Mouse (Mus musculus): ENCODE measurements around the gene Sh3gl3.

The Sh3gl3 gene

GRCm38 (mm10) chr7:82287242-82287641, 113.6 kb downstream of the Sh3gl3 start:
- DNase-seq (ENCODE audit: low read depth, low spot score): no peak

GRCm38 (mm10) chr7:82293441-82293840, 119.8 kb downstream of the Sh3gl3 start:
- DNase-seq (ENCODE audit: low read depth, low spot score): no peak

- DNase-seq (ENCODE audit: low read depth, low spot score): no peak
Measured at GRCm38 (mm10) chr7:82294083-82294482, 120.4 kb downstream of the Sh3gl3 start.

- no peak for DNase-seq (ENCODE audit: low read depth, low spot score)
Measured at GRCm38 (mm10) chr7:82294611-82295010, 121.0 kb downstream of the Sh3gl3 start.

GRCm38 (mm10) chr7:82308398-82308797, 134.8 kb downstream of the Sh3gl3 start:
- DNase-seq (ENCODE audit: low read depth, low spot score): no peak

GRCm38 (mm10) chr7:82318515-82318914, 144.9 kb downstream of the Sh3gl3 start:
- DNase-seq (ENCODE audit: low read depth, low spot score): no peak

GRCm38 (mm10) chr7:82326616-82327015, 153.0 kb downstream of the Sh3gl3 start:
- DNase-seq (ENCODE audit: low read depth, low spot score): no peak

- DNase-seq (ENCODE audit: low read depth, low spot score): no peak
Measured at GRCm38 (mm10) chr7:82327201-82327600, 153.6 kb downstream of the Sh3gl3 start.

- DNase-seq (ENCODE audit: low read depth, low spot score): no peak
Measured at GRCm38 (mm10) chr7:82327881-82328280, 154.2 kb downstream of the Sh3gl3 start.

GRCm38 (mm10) chr7:82329831-82330230, 156.2 kb downstream of the Sh3gl3 start:
- DNase-seq (ENCODE audit: low read depth, low spot score): no peak

GRCm38 (mm10) chr7:82330860-82331259, 157.2 kb downstream of the Sh3gl3 start:
- DNase-seq (ENCODE audit: low read depth, low spot score): no peak

GRCm38 (mm10) chr7:82334000-82334399, 160.4 kb downstream of the Sh3gl3 start:
- DNase-seq (ENCODE audit: low read depth, low spot score): no peak

- no peak for DNase-seq (ENCODE audit: low read depth, low spot score)
Measured at GRCm38 (mm10) chr7:82335211-82336121, 161.8 kb downstream of the Sh3gl3 start, which contains the start of gene Adamtsl3. Adamtsl3 (plus strand) TSS chr7:82335694.

- DNase-seq (ENCODE audit: low read depth, low spot score): no peak
Measured at GRCm38 (mm10) chr7:82336132-82336531, 162.5 kb downstream of the Sh3gl3 start.

- DNase-seq (ENCODE audit: low read depth, low spot score): no peak
Measured at GRCm38 (mm10) chr7:82338121-82338520, 164.5 kb downstream of the Sh3gl3 start.

GRCm38 (mm10) chr7:82338532-82338931, 164.9 kb downstream of the Sh3gl3 start:
- DNase-seq (ENCODE audit: low read depth, low spot score): no peak

- no peak for DNase-seq (ENCODE audit: low read depth, low spot score)
Measured at GRCm38 (mm10) chr7:82339214-82339613, 165.6 kb downstream of the Sh3gl3 start.

- no peak for DNase-seq (ENCODE audit: low read depth, low spot score)
Measured at GRCm38 (mm10) chr7:82341476-82341875, 167.8 kb downstream of the Sh3gl3 start.

GRCm38 (mm10) chr7:82346706-82347105, 173.1 kb downstream of the Sh3gl3 start:
- DNase-seq (ENCODE audit: low read depth, low spot score): no peak

GRCm38 (mm10) chr7:82349796-82350195, 176.2 kb downstream of the Sh3gl3 start:
- no peak for DNase-seq (ENCODE audit: low read depth, low spot score)

GRCm38 (mm10) chr7:82350421-82350820, 176.8 kb downstream of the Sh3gl3 start:
- no peak for DNase-seq (ENCODE audit: low read depth, low spot score)

Measured in telencephalon, adult 2 months (tissue).